Mouse (Mus musculus) forelimb bud, embryonic 11.5 days (tissue): Measurements from ENCODE around the gene Prkcz.
A peak's percentile ranks its signal among the peaks of the same experiment; 100 is the strongest.
"Not testable (repeated sequence)": the region's sequence is repeated elsewhere in the genome, so short reads cannot be mapped to it uniquely, and the experiment has no call there.

Source experiments
- DNase-seq: peaks from one replicate; pipeline ENCODE4 v3.0.0-alpha.2; 2012; ENCODE audit warnings: low read depth, low spot score

The Prkcz gene

DNA sequence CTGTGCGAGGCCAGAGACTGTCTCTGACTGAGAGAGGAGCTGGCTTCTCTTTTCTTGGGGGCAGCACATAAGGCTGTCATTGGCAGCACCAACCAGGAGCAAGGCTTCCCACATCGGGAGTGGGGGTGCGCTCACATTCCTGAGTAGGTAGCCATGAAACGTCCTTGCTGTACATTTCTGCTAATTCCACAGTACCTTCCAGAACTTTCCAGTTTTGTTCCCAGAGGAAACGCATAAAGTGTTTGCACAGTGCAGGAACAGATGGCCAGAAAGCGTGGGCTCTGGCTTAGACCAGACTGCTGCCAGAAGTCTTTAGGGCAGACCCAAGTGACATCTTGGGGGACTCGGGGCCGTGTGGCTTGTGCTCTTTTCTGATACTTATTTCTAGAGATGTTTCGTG is 77.6 kb downstream of the Prkcz start:
- DNase-seq = peak; percentile 62

DNA sequence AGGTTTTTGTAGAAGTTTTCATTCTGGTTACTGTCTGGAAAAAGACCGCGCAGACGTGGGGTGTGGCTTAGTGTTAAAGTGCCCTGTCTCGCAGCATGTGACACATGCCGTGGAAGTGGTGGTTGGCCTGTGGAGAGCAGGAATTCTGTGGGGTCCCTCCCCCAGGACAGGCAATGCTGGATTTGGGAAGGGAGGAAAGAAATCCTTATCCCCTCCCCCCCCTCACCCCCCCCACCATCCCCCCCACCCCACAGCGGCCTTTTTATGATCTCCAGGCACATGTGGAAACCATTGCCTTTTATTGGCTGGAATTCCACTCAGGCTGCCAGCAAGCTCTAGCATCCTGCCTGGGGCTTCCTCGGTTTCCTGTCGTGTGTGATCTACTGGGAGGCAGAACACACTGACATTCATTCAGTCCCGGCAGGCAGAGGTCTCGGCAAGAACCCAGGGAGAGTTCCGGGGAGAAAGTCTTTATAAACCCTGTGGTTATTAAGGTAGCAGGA is 78.1 kb downstream of the Prkcz start:
- DNase-seq = peak; percentile 91

DNA sequence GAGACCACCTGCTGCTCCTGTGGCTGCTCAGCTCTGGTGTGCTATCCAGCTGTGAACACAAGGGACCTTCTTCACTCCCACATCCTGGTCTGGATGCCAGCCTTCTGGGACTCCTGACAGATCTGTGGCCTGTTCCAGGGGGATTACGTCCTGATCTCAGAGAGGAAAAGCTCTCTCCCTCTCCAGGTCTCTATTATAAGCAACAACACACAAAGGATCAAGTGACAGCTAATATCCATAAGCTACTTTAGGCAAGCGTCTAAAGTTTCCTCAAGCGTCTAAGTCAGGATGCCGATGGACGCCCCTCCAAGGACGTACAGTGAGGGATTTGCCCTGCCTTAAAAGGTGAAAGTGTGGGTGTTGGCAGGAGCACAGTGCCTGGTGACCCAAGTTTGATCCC is 78.9 kb downstream of the Prkcz start:
- no peak for DNase-seq

DNA sequence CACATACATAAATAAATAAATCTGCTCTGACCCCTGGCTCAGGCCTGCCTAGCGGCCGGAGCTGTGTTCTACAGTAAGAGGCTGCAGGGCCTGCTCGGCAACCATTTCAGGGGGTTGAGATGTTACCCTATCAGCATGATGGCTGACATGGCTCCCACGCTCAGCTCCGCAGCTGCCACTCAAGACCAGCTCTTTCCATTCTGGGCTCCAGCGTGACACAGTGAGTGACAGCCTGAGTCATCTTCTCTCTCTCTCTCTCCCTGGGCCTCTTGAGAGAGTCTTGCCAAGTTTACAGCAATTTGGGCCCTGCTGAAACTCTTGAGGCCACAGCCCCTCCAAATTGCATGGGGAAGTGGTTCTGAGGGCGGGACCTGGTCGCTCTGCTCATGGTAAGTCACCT is 79.5 kb downstream of the Prkcz start:
- DNase-seq = no peak

DNA sequence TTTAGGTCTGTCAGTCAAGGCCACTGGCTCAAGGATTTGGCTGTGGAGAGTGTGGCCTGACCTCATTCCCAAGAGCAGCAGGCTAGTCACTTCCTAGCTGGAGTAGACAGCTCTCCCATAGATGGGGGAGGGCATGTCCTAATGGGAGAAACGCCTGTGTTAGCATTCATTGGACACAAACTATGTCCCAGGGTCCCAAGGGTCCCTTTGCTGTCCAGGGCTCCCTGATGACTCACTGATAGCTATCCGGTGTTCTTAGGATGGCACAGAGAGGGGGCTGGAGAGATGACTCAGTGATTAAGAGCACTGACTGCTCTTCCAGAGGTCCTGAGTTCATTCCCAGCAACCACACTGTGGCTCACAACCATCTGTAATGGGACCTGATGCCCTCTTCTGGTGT is 79.9 kb downstream of the Prkcz start:
- no peak for DNase-seq

DNA sequence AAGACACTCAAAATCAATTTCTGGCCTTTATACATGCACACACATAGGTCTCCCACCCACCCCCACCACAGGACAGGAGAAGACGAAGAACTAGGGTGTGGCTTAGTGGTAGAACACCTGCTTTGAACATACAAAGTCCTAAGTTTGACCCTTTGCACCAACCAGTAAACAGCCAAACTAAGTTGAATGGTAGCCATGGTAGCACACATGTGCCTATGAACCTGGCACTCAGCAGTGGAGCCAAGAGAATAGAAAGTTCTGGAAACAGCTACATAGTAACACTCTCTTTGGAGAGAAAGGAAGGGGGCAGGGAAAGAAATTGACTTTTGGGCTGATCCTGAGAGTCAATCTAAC is 80.4 kb downstream of the Prkcz start:
- no peak for DNase-seq

DNA sequence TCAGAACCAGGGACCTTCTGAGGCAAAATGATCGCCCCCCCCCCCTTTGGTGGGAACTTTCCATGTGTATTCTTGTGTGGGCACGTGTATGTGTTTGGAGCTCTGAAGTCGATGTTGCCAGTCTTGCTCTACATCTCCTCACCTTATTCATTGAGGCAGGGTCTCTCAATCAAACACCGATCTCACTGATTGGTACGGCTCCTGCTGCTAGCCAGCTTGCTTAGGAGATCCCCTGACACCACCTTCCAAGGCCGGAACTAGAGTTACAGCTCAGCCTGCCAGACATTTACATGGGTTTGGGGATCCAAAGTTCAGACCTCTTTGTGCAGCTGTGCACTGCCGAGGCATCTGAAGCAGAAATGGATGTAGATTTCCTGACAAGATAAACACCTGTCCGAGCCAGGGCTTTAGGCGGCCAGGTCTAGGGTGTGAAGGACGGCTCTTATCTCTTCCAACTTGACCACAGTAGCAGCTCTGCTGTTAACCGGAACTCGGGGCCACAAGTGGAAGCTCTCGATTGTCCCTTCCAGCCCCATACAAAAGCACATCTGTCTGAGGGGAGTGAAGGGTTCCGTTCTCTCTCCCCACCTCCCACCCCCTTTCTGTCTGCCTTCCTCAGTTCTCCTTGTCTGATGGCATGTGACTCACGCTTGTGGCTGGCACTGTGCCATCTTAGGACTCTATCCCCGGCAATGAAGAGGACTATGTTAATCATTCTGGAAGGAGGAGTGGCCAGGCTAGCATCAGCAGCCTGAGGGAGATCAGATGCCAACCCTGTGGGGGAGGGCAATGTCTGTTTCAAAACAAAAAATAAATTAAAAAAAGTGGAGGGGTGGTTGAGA is 81.0 kb downstream of the Prkcz start:
- DNase-seq = no peak

DNA sequence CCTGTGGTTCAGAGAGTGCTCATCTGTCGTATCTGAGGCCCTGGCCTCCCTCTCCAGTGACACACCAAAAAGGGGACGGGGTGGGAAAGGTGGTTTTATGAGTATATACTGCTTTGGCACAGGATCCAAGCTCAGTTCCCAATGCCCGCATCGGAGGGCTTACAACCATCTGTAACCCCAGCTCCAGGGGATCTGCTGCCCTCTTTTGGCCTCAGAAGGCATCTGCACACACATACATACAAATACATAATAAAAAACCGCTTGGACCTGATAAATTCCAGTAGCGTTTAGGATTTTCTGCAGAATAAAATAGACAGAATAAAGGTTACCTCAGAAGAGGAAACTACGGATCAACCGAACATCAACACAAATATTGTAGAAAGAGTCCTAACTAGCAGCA is 82.1 kb downstream of the Prkcz start:
- DNase-seq = no peak

DNA sequence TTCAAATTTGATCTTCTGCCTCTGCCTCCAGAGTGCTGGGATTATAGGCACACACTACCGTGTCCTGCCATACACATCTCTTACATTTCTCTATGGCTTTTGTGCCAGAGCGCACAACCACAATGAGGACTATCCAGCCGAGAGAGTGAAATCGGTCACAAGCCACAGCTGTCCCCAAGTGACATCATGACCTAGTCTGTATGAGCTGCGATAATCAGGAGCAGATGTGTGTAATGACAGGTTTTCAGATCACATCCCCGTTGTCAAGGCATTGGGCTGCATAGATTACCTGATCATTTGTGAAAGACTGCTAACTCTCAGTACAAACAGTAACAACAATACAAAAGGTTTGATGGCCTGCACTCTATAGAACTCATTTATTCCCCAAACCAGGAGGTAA is 83.2 kb downstream of the Prkcz start:
- DNase-seq = peak; percentile 53

DNA sequence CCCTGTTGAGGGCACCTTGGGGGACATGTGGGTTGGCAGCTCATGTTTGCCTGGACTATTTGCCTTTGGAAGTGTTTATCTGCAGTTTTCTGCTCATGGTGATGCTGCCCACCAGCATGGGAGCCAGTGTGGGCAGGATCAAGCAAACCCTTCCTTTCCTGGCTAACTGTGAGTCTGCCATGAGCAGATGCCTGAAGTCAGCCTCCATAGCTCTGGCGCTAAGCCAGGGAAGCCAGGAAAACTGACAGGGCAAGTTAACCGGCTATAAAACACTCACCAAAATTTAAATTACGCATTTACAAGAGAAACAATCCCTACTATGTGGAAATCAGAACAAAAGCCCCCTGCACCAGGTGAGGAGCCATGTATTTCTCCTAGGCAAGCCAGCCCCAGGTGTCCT is 86.3 kb downstream of the Prkcz start:
- no peak for DNase-seq

DNA sequence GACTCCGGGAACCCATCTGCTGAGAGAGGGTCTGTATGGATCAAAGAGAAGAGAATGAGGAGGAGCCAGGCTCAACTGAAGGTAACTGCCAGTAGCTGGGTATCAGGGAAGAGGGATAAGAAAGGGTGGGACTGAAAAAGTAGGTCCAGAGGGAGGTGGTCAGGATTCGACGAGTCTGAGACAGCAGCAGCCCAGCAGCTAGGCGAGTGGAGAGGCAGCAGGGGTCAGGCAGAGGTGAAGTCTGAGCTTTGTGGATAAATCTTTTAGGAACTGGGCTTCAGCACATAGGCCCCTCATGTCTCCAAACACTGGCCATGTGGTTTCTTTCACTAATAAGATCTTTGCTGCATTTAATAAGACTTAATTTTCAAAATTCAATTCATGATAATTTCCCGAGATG is 86.7 kb downstream of the Prkcz start:
- DNase-seq = no peak

DNA sequence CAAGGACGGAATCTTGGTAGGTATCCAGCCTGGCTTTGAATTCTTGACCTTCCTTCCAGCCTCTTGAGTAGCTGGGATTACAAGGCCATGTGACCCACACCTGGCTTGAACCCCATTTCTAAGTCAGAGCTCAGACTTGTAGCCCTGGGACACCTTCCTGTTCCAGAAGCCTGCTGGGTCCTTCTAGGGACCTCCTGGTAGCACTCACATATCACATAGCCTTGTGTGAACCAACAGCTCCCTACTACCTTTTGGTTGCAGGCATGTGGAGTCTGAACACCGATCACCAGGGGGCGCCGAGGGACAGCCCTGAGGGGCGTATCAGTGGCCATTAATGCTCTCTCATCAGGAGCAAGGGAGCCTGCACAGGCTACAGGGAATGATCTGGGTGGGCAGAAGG is 92.8 kb downstream of the Prkcz start:
- peak; percentile 65 for DNase-seq

DNA sequence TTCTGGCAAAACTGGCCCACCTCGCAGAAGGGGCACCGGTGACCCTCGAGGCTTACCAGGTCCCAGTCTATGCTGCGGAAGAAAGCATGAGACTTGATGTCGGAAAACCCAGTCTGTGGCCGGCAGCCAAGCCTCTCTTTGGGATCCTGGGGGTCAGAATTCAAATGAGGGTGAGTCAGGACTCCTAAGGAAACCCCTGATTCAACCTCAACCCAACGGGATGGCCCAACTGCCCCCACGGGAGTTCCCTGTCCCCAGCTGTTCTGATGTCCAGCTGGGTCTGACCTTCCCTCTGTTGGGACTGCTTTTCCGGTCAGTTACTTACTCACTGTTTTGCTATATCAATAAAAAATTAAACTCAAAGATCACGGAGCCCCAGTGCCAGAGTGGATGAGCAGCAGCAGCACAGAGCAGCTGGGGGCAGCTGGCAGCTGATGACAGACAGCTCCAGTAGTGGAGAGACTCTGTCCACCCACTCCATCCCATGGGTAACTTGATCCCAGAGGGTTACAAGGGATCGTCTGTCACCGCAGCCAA is 93.5 kb downstream of the Prkcz start:
- DNase-seq = no peak

DNA sequence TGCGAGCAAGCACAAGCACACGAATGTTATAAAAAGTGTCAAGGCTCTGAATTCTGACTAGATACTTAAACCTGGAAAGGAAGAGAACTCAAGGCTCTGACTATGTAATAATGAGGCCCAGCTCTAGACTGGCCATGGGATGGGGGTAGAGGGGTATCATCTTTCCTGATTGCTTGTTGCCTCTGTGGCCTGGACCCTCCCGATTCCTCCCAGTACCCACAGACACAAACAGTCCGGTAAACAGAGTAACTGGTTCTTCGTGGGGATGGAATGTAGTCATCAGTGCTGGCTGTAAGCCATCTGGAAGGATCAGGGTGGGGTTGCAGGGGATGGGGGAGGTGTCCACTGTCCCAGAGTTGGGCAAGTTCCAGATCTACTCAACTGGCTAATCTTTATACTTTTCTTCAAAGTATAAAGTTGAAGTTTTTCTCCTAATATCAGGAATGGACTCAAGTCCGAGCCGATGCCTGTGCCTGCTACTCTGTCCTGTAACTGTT is 94.1 kb downstream of the Prkcz start:
- no peak for DNase-seq

DNA sequence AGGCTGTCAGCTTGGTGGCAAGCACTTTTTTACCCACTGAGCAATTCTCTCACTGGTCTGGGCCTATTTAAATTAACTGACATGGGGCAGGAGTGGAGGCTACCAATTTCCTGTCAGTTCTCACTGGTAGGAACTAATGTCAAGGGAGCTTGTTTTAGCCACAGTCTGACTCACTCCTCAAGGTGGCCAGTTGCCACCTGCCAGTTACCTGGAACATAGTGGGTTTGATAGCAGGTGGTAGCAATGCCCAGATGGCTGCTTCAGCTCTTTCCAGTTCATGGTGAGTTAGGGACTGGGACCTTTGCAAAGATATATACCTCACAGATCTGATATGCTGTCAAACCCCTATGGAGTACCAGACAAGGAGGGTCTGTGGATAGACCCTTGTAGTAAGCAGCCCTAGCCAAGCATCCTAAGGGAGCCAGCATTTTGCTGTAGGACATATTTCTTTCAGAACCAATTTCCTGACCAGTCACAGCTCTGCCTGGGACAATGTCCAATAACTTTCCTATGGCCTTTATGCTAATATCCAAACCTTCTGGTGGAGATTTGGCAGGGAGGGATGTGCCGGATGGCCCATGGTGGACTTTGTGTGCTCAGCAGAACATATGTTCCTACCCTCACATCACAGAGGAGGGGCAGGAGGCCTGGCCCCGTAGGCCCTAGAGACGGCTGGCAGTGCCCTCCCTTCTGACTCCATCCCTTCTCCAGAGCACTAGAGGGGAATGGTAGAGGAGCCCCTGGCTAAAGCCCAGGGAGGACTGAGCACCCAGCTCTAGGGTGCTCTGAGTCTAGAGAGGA is 96.4 kb downstream of the Prkcz start:
- DNase-seq = no peak

DNA sequence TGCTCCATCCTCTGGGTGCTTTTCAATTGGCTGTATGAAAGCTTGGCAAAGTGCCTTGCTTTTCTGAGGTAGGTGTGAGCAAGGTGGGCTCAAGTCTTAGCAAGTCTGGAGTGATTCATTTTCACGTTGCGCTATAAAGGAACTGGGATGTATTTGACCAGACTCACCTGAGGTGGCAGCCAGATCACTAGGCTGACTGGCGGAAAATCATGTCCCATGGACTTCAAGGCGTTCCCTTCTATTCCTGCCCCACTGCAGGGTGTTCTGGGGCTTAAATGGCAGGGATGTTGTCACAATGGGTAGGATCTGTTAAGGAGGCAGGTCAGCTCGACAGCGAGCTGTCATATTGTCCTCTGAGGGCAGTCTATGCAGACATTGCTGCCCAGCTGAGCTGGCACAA is 108.9 kb downstream of the Prkcz start:
- DNase-seq = no peak

DNA sequence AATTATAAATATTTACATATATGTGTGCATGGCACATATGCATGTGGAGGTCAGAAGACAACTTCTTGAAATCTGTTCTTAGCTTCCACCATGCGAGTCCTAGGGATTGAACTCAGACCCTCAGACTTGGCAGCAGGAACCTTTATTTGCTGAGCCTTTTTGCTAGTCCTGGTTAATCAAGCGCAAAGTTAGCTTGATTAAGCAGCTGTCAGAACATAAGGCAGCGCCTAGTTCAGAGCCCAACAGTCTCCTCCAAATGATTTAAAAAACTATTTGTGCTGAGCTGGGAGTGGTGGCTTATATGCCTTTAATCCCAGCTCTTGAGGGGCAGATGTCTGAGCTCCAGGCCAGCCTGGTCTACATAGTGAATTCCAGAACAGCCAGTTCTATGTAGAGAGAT is 110.0 kb downstream of the Prkcz start:
- DNase-seq = no peak

DNA sequence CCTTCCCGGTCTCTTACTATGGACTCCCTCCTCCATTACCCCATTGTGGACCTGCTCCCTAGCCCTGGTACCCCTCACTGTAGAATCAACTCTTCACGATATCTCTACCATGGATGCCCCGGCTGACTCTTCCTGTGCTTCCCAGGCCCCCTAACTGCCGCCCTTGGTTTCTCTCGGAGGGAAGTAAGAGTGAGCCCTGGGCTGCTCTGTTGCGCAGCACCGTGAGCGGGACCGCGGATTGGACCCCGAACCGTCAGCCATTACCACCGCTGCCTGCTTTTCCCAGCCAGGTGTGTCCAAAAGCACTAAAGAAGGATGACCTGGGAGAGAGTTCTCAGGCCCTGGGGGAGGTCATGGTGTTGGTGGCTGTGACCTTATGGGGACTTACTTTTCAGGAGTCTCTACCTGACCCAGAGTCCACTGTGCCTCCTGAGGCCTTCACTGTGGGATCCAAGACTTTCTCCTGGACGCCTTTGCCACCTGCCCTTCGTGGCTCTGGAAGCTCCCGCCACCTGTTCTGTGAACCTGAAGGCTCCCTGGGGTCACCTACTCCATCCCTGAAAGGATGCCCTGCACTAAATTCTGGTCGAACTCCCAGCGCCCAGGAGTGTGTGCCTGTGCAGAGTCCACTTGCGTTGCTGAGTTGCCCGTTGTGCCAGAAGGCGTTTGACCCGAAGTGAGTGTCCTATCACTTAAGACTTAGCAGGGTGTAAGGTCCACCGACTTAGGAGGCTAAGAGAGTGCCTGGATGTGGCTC is 110.6 kb downstream of the Prkcz start:
- DNase-seq = no peak

DNA sequence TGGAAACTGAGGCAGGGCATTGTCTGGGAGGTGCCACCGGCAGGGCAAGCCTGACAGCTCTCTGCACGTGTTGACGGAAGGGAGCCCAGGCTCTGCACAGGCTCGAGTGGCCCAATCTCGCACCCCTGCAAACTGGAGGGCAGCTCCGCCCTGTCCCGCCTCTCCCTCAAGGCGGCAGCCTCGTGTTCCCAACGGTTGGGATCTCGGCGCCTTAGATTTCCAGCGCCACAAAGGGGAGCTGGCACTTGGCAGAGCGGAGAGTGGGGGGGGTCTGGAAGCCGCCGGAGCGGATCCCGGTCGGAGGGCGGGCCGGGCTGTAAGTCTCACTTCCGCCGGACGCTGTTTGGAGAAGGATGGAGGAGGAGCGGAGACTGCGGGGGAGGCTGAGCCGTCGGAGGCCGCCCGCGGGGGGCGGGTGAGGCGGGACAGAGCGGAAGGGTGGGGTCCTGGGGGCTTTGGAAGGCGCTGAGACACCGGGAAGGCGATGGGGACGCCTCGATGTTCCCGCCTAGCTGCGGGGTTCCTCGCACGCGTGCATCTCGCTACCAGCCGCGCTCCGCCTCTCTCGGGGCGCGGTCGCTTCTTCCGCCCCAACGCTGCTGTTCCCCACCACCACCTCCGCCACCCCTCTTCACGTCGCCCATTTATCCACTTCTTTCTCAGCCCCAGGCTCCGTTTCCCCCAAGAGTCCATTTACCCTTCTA is 111.4 kb downstream of the Prkcz start, which contains the start of gene Faap20:
Gene Faap20, plus strand, starts transcription at position 155 of the 704 bp plus-strand sequence.
- peak; percentile 87 for DNase-seq

DNA sequence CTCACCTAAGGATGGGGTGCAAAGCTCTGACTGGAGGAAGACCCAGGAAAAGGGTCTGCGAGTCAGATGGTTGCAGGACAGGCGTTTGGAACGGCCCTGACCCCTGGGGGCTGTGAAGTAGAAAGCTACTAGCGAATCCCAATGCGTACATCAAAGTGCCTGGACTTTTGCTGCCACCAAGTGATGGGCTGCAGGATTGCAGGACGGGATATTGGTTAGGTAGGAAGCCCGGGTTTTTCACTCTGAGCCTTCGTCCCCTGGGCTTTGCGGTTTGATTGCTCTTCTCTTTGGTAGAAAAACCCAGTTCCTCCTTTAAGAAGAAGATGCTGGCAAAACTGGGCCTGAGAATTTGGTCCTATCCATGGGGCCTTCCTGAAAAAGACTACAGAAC is 111.9 kb downstream of the Prkcz start:
- peak; percentile 97 for DNase-seq

DNA sequence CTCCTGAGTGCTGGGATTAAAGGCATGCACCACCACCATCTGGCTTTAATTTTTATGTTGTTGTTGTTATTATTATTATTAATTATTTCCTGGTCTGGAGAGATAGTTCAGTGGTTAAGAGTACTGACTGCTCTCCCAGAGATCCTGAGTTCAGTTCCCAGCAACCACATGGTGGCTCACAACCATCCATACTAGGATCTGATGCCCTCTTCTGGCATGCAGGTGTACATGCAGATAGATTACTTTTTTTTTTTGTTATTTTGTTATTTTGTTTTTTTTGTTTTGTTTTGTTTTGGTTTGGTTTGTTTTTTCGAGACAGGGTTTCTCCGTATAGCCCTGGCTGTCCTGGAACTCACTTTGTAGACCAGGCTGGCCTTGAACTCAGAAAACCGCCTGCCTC is 113.1 kb downstream of the Prkcz start:
- not testable (repeated sequence) for DNase-seq
